Comparison of ENCODE assay signal across 26 mouse cellular contexts in the genomic region with DNA sequence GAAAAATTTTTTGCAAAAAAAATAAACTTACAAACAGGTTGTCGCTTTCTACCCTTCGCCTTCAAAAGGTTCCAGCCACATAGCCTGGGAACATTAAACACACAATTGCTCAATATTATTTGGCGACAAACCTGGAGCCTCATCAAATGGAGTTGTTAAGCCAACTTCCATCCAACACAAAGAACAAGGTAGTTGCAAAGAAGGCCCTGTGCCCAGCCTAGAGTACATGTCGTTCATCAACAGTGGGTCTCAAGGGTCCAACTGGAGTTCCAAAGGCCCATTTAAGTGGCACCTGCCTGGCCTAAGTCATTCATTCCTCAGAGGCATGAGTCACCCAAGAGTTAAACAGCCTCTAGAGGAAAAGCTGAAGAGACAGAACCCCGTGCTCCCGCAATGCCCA. TPM values are rescaled to one million over a fixed set of nuclear protein-coding genes. Genes with fewer than 3 reads are reported as not detected.
DNase-seq lines count a peak whose midpoint lies in the region; ATAC-seq and TF ChIP-seq lines count a peak whose summit lies in the region.
"Had no signal": no experiment of that assay in that cellular context is flagged by ENCODE, and none has a peak within 500 bp of the region (broad histone marks: within the 10 kb centered on the region; RNA-seq: fewer than 3 reads in every experiment).

No protein-coding gene starts in this region.

- H3K4me2 ChIP-seq in heart, embryonic 13.5 days, result 0 out of 2 replicates have a peak overlapping the region, but pooled peaks have one; percentile 32
- no peak overlapping the region for H3K4me2 ChIP-seq in liver, embryonic 11.5 days
- H3K4me2 ChIP-seq: kidney, embryonic 15.5 days; limb, embryonic 13.5 days; liver, embryonic 15.5 days; stomach, embryonic 15.5 days had no signal

- peaks cover 31% of the 10 kb centered on the region for H3K4me1 ChIP-seq in heart, embryonic 13.5 days
- H3K4me1 ChIP-seq in heart, adult 2 months (ENCODE audit: control insufficient read depth, insufficient read depth, low read length), result no peaks in the 10 kb centered on the region
- H3K4me1 ChIP-seq in liver, adult 2 months (ENCODE audit: control insufficient read depth, insufficient read depth, low read length), result peaks cover 16% of the 10 kb centered on the region
- H3K4me1 ChIP-seq in liver, embryonic 11.5 days (replicated peaks; ENCODE audit: control insufficient read depth, insufficient read depth, low read length), result 0 out of 2 replicates have a peak, but pooled peaks cover 3% of the 10 kb centered on the region

- no peak overlapping the region for H3K27ac ChIP-seq in heart, embryonic 13.5 days (replicated peaks)
- H3K27ac ChIP-seq in heart, adult 2 months, result no peak overlapping the region
- H3K27ac ChIP-seq in liver, adult 2 months (replicated peaks; ENCODE audit: insufficient read depth, low read depth, low read length), result peak overlapping the region; percentile 68
- H3K27ac ChIP-seq in liver, embryonic 11.5 days (ENCODE audit: low read depth, low read length), result no peak overlapping the region
- H3K27ac ChIP-seq: hindbrain, embryonic 10.5 days; kidney, embryonic 15.5 days; layer of hippocampus, adult 2 months; limb, embryonic 13.5 days; liver, embryonic 15.5 days; stomach, embryonic 15.5 days had no signal

- intact Hi-C loops in heart, adult 2 months (cut with DNase I), result no loop called here

- TF ChIP-seq EP300 in heart, adult 2 months (IDR thresholded peaks at IDR 0.05; ENCODE audit: insufficient read depth, low read depth, low read length), result no peak

- H3K9me3 ChIP-seq in heart, embryonic 13.5 days, result no peaks in the 10 kb centered on the region
- no peaks in the 10 kb centered on the region for H3K9me3 ChIP-seq in liver, embryonic 11.5 days (ENCODE audit: control insufficient read depth, low read length)
- H3K9me3 ChIP-seq: hindbrain, embryonic 10.5 days; kidney, embryonic 15.5 days; limb, embryonic 13.5 days; liver, embryonic 15.5 days; stomach, embryonic 15.5 days had no signal

- H3K4me3 ChIP-seq in heart, embryonic 13.5 days, result no peak overlapping the region
- H3K4me3 ChIP-seq in heart, adult 2 months, result no peak overlapping the region
- H3K4me3 ChIP-seq in liver, adult 2 months (ENCODE audit: insufficient read depth, low read depth, low read length), result no peak overlapping the region
- H3K4me3 ChIP-seq in liver, embryonic 11.5 days (ENCODE audit: low read depth, low read length), result no peak overlapping the region
- H3K4me3 ChIP-seq: hindbrain, embryonic 10.5 days; kidney, embryonic 15.5 days; layer of hippocampus, adult 2 months; limb, embryonic 13.5 days; liver, embryonic 15.5 days; stomach, embryonic 15.5 days had no signal

- no peak for TF ChIP-seq POLR2A in heart, adult 2 months (IDR thresholded peaks at IDR 0.05; ENCODE audit: insufficient read depth, low read depth, low read length)
- no peak for TF ChIP-seq POLR2A in liver, adult 2 months (IDR thresholded peaks at IDR 0.05; ENCODE audit: extremely low read depth, insufficient read depth, low read length)

- no peak for DNase-seq in heart, adult 2 months
- DNase-seq in liver, adult 2 months (ENCODE audit: extremely low read depth, low read depth, low spot score), result peak; percentile 99
- no peak for DNase-seq in liver, embryonic 11.5 days (ENCODE audit: low spot score)
- peak; percentile 40 for DNase-seq in lung, postnatal 10 days
- no peak for DNase-seq in embryo, embryonic 9.5 days (ENCODE audit: extremely low spot score)
- no peak for DNase-seq in layer of hippocampus, adult 18-20 months (ENCODE audit: low spot score in 2 of 2)
- DNase-seq: adrenal gland, adult 8-10 months; cerebellum, adult 8-10 months; cerebellum, postnatal 25 days; gastrocnemius, postnatal 14 days; heart, postnatal 14 days; kidney, adult 18-20 months; kidney, postnatal 25 days; midbrain, embryonic 14.5 days; right cerebral cortex, postnatal 14 days had no signal

- no peak overlapping the region for H3K9ac ChIP-seq in heart, embryonic 13.5 days
- H3K9ac ChIP-seq in heart, adult 2 months (ENCODE audit: low read depth, low read length), result no peak overlapping the region
- no peak overlapping the region for H3K9ac ChIP-seq in liver, adult 2 months (ENCODE audit: low read depth, low read length)
- no peak overlapping the region for H3K9ac ChIP-seq in liver, embryonic 11.5 days (ENCODE audit: low read depth, low read length)
- H3K9ac ChIP-seq: kidney, embryonic 15.5 days; limb, embryonic 13.5 days; liver, embryonic 15.5 days; stomach, embryonic 15.5 days had no signal

- no peaks in the 10 kb centered on the region for H3K79me2 ChIP-seq in heart, adult 2 months (replicated peaks; ENCODE audit: control insufficient read depth, insufficient read depth, low read length)
- H3K79me2 ChIP-seq in liver, adult 2 months (ENCODE audit: control insufficient read depth, insufficient read depth, low read length), result no peaks in the 10 kb centered on the region

- ATAC-seq in heart, embryonic 13.5 days (ENCODE audit: extremely low read depth, insufficient number of reproducible peaks, low FRiP score, low TSS enrichment), result no peak
- ATAC-seq in liver, embryonic 11.5 days (replicated peaks; ENCODE audit: low FRiP score), result no peak
- ATAC-seq: activated CD4-positive, CD25-positive, alpha-beta regulatory T cell, adult 4 months; forebrain, embryonic 14.5 days; hindbrain, embryonic 16.5 days had no signal

- no peaks in the 10 kb centered on the region for H3K27me3 ChIP-seq in heart, embryonic 13.5 days (replicated peaks)
- no peaks in the 10 kb centered on the region for H3K27me3 ChIP-seq in heart, adult 2 months (ENCODE audit: control insufficient read depth, insufficient read depth, low read length)
- H3K27me3 ChIP-seq in liver, adult 2 months (ENCODE audit: control insufficient read depth, insufficient read depth, low read length), result no peaks in the 10 kb centered on the region
- H3K27me3 ChIP-seq in liver, embryonic 11.5 days (replicated peaks; ENCODE audit: control insufficient read depth, insufficient read depth, low read length), result no peaks in the 10 kb centered on the region
- H3K27me3 ChIP-seq: CH12.LX; kidney, embryonic 15.5 days; limb, embryonic 13.5 days; liver, embryonic 15.5 days; stomach, embryonic 15.5 days had no signal

- H3K36me3 ChIP-seq in heart, embryonic 13.5 days, result peaks cover 43% of the 10 kb centered on the region
- no peaks in the 10 kb centered on the region for H3K36me3 ChIP-seq in heart, adult 2 months (ENCODE audit: control insufficient read depth, insufficient read depth, low read length)
- peaks cover 2% of the 10 kb centered on the region; the same call in 1 of the 2 replicates for H3K36me3 ChIP-seq in liver, adult 2 months (ENCODE audit: control insufficient read depth, insufficient read depth, low read length)
- no peaks in the 10 kb centered on the region for H3K36me3 ChIP-seq in liver, embryonic 11.5 days (ENCODE audit: control insufficient read depth, insufficient read depth, low read length)

- 86% methylated on average over 6 of the region's 6 CpGs for WGBS in heart, embryonic 13.5 days
- 88% methylated on average over 6 of the region's 6 CpGs for WGBS in heart, adult 2 months
- WGBS in liver, adult 2 months, result 32% methylated on average over 6 of the region's 6 CpGs
- WGBS in liver, embryonic 11.5 days, result 83% methylated on average over 6 of the region's 6 CpGs

- no peak for TF ChIP-seq CTCF in heart, adult 2 months (IDR thresholded peaks at IDR 0.05)
- TF ChIP-seq CTCF in liver, adult 2 months (IDR thresholded peaks at IDR 0.05; ENCODE audit: low read depth, low read length), result no peak

RNA-seq across cellular contexts. Expression of gene Kdm2b, which starts 52.6 kb away (rescaled TPM):
- polyA plus RNA-seq in heart, embryonic 13.5 days (2015; fragmentation: Nextera tagmentation; extraction: Ambion mirVana), result 26.3 and 28.2 TPM in 2 replicates
- total RNA-seq in heart, adult 2 months (2021), result 10 to 100 TPM; 12.5 to 14.6 TPM
- 8.2 and 14.4 TPM in 2 replicates for polyA plus RNA-seq in heart, adult 2 months (2012; rRNA removed)
- 3.0 and 4.9 TPM in 2 replicates for total RNA-seq in liver, adult 2 months (2014; rRNA removed)
- polyA plus RNA-seq in liver, adult 2 months (2012; rRNA removed), result 5.5 and 7.1 TPM in 2 replicates
- 46.8 and 48.8 TPM in 2 replicates for polyA plus RNA-seq in liver, embryonic 11.5 days (2014; fragmentation: Nextera tagmentation; extraction: Ambion mirVana)
- 10 to 100 TPM; 33.5 to 39.4 TPM for total RNA-seq in layer of hippocampus, adult 18-20 months (2021)

Comparison
In these comparisons a context has a peak if more than half of its experiments do, and no peak if none do; other contexts are left out.
1. DNase-seq: peak in liver, adult 2 months (single experiment) and lung, postnatal 10 days (single experiment); none in heart, adult 2 months (0 of 2), liver, embryonic 11.5 days (single experiment), embryo, embryonic 9.5 days (single experiment) and layer of hippocampus, adult 18-20 months (0 of 2).